Mouse (Mus musculus): ENCODE results near the gene Sh3bp4. TPM values are rescaled to one million over a fixed set of nuclear protein-coding genes. Genes with fewer than 3 reads are reported as not detected.

Sh3bp4 gene
- total and polyA plus RNA-seq, 3 experiments = 13.7 to 21.3 (median 16.4) TPM

DNA sequence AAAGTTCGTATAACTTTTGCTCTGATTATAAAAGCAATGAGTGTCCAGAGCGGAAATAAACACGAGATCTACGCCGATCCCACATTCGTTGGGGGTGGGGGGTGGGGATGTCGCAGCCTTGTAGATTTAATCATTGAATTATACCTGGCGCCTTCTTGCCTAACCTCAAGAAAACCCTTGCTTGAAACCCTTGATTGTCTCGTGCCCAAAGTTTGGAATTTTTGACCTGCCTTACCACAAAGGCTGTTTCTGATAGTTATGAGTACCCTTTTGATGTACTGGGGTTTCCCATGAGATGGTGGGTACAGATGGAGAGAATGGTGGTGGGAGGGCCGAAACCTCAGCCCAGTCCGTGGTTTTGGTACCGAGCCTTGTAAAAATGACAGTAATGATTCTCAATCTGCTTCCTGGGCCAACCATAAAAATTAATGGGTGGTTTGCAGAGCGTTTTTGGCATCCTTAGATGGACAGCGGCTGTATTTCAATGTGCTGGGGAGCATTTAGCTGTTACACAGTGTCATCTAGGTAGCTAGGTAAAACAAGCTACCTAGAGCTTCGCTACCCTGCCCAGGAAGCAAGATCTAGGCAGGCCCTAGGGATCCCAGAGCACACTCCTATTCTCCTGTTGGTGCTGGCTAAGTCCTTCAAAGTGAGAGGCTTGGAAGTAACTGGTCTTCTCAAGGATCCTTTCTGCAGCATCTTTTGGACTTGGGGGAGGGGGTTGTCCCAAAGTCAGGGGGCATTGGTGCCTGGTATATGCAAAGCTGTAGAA lies 1.3 kb downstream of the Sh3bp4 start:
- DNase-seq = peak; percentile 30

DNA sequence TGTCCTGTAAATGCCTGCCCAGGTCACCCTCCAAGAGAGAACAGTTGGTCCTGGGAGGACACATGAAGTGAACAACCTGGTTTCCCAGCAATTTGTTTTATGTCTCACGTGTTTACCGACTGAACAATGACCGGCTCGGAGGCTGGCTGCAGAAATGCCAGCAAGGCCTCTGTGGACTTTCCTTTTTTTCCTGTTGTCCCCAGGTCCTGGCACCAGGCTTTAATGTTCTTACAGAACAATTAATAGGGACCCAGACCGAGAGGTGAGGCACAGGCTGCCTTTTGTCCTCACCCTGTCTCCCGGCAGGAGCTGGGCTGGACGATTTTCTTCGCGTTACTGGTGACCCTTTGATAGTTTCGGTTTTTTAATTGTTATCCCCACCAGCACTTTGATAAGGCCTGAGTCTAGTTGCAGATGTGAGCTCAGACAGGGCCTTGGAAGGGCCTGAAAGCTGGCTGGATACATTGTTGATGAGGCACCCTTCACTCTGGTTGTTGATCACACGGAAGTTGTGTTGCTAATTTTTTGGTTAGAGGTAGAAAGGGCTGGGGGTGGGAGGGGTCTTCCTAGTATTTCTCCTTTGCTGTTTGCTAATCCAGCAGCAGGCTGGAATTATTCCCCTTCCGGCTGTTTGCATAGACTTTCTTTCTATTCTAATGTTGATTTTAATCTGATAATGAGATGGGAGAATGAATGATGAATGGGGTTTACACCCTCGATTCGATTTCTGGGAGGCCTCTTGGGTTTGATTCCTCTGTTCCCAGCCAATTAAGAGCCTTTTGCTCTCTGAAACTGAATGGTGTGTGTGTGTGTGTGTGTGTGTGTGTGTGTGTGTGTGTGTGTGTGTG lies 2.2 kb downstream of the Sh3bp4 start:
- no peak for DNase-seq

DNA sequence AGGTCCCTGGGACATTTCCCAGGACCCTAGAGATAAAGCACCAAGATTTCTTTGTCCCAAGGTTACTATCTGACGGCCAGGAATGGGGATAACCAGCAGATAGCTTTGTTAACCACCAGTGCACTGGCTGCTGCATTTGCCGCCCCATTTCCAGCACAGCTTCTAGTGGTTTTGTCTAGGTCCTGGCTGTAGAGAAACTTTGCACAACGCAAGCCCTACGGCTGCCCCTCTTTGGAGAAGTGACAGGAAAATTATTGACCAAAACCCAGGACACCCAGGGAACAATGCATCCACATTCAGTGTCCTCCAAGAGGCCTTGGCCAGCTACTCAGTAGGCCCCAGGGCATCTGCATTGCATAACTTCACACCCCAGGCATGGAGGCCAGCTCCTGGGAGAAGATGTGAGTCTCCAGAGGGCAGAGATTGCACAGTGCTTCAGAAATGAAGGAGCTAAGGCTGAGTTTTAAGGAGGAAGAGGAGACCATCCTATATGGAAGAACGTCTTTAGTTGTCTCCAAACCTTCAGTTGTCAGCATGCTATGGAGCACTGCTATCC lies 3.2 kb downstream of the Sh3bp4 start:
- DNase-seq = peak; percentile 47

DNA sequence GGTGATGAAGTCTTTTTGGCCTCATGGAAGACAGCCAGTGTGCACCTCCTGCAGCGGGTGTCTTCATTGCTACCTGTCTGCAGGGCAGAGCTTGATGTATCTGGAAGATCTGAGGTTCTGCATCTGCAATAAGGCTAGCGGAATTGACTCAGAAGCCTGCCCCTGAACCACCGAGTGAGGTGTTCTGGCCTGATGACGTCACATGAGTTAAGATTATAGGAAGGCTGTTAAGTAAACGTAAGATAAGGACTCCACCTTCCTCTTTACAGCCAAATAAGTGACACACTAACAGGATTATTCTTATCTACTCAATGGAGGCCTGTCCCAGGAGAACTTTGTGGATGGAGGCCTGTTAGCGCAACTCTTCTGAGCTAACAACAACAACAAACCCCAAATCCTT lies 4.5 kb downstream of the Sh3bp4 start:
- no peak for DNase-seq

DNA sequence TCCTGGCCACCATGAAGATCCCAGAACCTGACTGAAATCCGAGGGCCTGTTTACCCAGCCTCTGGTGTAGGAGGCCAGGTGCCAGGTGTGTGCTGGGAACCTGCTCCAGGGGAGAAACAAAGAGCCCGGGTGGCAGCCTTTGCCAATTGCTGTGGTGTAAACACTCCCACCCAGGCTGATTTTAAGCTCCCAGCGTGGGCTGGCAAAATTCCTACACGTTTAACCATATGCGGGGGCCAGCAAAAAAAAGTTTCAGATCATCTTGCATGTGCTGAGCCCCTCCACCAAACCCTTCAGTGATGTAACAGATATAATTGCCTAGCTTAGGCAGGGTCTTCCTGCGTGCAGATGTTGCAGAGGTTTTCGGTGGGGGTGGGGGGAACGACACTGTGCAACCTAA lies 4.9 kb downstream of the Sh3bp4 start:
- no peak for DNase-seq

DNA sequence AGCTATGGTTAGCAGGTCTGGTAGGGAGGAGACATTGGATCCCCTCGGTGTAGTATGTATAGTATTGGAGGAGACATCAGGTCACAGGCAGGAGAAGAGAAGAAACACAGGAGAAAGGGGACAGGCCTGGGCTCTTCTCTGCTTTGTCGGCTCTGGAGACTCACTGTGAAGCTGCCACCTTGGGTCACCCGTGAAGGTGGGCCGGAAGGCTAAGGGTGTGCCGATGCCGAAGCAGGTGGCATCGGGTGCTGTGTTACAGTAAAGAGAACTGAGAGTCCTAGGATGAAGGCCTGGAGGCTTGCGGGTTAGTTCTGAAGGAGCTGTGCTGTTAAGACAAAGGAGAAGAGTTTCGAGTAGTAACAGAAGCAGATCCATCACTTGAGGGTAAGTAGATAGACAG lies 6.6 kb downstream of the Sh3bp4 start:
- no peak for DNase-seq

GRCm38 (mm10) chr1:89078240-89078639 lies 8.0 kb downstream of the Sh3bp4 start:
- DNase-seq = no peak

- DNase-seq = no peak
These were observed 8.5 kb downstream of the Sh3bp4 start for GRCm38 (mm10) chr1:89078730-89079129.

- no peak for DNase-seq
These were observed 9.0 kb downstream of the Sh3bp4 start for GRCm38 (mm10) chr1:89079239-89079638.

- no peak for DNase-seq
These were observed 10.2 kb downstream of the Sh3bp4 start for GRCm38 (mm10) chr1:89080371-89080770.

DNA sequence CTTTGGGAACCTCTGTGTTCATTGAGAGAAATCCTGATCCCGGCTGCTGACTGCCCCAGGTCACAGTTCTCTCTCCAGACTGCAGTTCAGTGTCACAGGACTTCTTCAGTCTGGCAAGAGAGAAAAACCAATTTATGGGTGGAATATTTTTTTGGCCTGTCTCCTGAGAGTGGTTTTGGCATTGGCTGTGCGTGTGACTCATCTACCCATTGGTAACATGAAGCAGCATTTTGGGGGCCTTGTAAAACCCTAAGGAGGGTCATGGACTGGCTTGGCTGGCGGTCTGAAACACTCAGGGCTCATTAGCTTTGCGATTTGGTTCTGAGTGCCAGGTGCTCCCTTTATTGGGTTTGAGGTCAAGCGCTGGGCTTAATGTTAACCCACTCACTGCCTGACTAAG lies 10.6 kb downstream of the Sh3bp4 start:
- peak; percentile 61 for DNase-seq

GRCm38 (mm10) chr1:89081371-89081770 lies 11.2 kb downstream of the Sh3bp4 start:
- DNase-seq = no peak

DNA sequence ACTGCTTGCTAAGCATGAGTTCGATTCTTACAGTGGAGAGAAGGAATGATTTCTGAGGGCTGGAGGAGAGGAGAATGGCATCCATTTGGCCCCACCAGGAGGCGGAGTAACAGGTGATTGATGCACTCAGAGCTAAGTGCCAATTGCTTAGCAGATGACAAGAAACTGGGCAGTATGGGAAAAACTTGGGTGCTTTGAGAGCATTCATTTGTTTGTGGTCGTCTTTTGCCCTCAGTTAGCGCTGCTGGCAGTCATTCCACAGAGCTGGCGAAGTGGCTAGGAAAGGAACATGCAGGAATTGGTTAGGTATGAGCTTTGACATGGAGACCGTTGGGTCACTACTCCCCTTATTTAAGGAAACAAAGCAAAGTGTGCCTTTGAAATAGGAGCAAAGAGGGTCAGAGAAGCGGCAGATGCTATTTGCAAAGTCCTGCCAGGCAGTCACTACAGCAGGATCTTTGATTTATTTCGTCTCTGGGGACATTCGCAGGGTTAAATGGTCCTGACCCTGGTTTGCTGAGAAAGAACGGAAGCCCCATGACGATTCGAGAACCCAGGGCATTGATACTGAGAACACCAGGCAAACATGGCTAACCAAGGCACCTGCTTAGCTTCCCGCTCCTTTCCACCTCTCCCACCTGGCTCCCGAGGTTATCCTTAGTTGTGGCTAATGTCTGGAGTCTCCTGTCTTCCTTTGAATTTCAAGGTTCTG lies 12.1 kb downstream of the Sh3bp4 start:
- DNase-seq = no peak

- DNase-seq = peak; percentile 0
These were observed 16.4 kb downstream of the Sh3bp4 start for GRCm38 (mm10) chr1:89086575-89087153.

GRCm38 (mm10) chr1:89088144-89088543 lies 17.9 kb downstream of the Sh3bp4 start:
- DNase-seq = peak; percentile 1

GRCm38 (mm10) chr1:89088748-89089288 lies 18.6 kb downstream of the Sh3bp4 start:
- peak; percentile 3 for DNase-seq

GRCm38 (mm10) chr1:89089821-89090600 lies 19.8 kb downstream of the Sh3bp4 start:
- peak; percentile 1 for DNase-seq

- DNase-seq = peak; percentile 1
These were observed 20.5 kb downstream of the Sh3bp4 start for GRCm38 (mm10) chr1:89090676-89091075.

DNA sequence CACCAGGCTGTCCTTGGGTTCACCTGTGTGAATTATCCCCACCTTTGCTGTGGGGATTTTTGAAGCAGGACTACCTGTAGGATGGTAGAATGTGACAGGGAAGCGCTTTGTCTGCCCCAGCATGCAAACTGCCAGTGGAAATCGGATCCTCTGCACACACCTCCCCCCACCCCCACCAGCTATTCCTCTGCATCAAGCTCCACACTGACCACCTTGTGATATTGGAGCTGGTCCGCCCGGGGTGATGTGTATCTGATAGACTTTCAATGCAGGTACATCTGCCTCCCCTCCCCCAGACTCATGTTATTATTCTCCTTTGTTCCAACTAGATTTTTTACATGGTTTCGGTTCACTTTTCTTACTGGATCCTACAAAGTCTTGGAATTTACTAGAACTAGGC lies 21.8 kb downstream of the Sh3bp4 start:
- DNase-seq = peak; percentile 2

- peak; percentile 48 for DNase-seq
These were observed 22.3 kb downstream of the Sh3bp4 start for GRCm38 (mm10) chr1:89092442-89092991.

Data from adrenal gland, adult 2 months (tissue).